Mouse (Mus musculus) central nervous system, embryonic 14 days (tissue): Measurements from ENCODE around the gene Ptchd4. TPM values are rescaled to one million over a fixed set of nuclear protein-coding genes. Genes with fewer than 3 reads are reported as not detected.

Experiments used
- polyA plus RNA-seq: library from polyadenylated mRNA; depleted of rRNA; stranded (reverse); fragments of >200 nt; gene quantifications from 2 replicates; pipeline ENCODE4 v1.2.3, GENCODE M21; 2012; rRNA removed

The Ptchd4 gene
- polyA plus RNA-seq, result 0.71 and 0.95 TPM in 2 replicates

GRCm38 (mm10) chr17:42315669-42316611 lies at the start of gene Ptchd4:
Gene Ptchd4, plus strand, starts transcription at chr17:42315947.

